ENCODE assay signal across 8 mouse cellular contexts in genomic region chr9:36933813-36934493, GRCm38 (mm10).
A peak's percentile ranks its signal among the peaks of the same experiment; 100 is the strongest.
DNase-seq lines count a peak whose midpoint lies in the region; ATAC-seq and TF ChIP-seq lines count a peak whose summit lies in the region.

No protein-coding gene starts in this region.

- no peak for TF ChIP-seq EP300 in stomach, postnatal 0 days (optimal IDR thresholded peaks at IDR 0.05)

- intact Hi-C loops in left cerebral cortex, postnatal 14 days (cut with DNase I) = no loop called here

- no peak for ATAC-seq in liver, embryonic 11.5 days (replicated peaks; ENCODE audit: low FRiP score)
- no peak for ATAC-seq in intestine, postnatal 0 days
- ATAC-seq in midbrain, embryonic 15.5 days (replicated peaks) = peak; percentile 85
- ATAC-seq in stomach, postnatal 0 days (ENCODE audit: low FRiP score, low TSS enrichment) = peak; percentile 70; the same call in 1 of the 2 replicates

- no peak overlapping the region for H3K9ac ChIP-seq in liver, embryonic 11.5 days (ENCODE audit: low read depth, low read length)
- H3K9ac ChIP-seq in intestine, postnatal 0 days (ENCODE audit: low read depth, low read length) = no peak overlapping the region
- H3K9ac ChIP-seq in midbrain, embryonic 15.5 days = no peak overlapping the region
- no peak overlapping the region for H3K9ac ChIP-seq in stomach, postnatal 0 days (ENCODE audit: low read length)

- peak; percentile 72 for TF ChIP-seq CTCF in intestine, postnatal 0 days (IDR thresholded peaks at IDR 0.05; ENCODE audit: low read depth)
- peak; percentile 79 for TF ChIP-seq CTCF in stomach, postnatal 0 days (IDR thresholded peaks at IDR 0.05; ENCODE audit: low read depth)

- no peaks in the 10 kb centered on the region for H3K27me3 ChIP-seq in liver, embryonic 11.5 days (replicated peaks; ENCODE audit: control insufficient read depth, insufficient read depth, low read length)
- no peaks in the 10 kb centered on the region for H3K27me3 ChIP-seq in intestine, postnatal 0 days (replicated peaks; ENCODE audit: control insufficient read depth, insufficient read depth, low read length)
- H3K27me3 ChIP-seq in midbrain, embryonic 15.5 days (replicated peaks) = no peaks in the 10 kb centered on the region
- no peaks in the 10 kb centered on the region for H3K27me3 ChIP-seq in stomach, postnatal 0 days (ENCODE audit: control insufficient read depth, insufficient read depth, low read length)

- no peak overlapping the region for H3K4me3 ChIP-seq in liver, embryonic 11.5 days (ENCODE audit: low read depth, low read length)
- H3K4me3 ChIP-seq in intestine, postnatal 0 days (ENCODE audit: low read depth, low read length) = no peak overlapping the region
- peak overlapping the region; percentile 8; the same call in 1 of the 2 replicates for H3K4me3 ChIP-seq in midbrain, embryonic 15.5 days
- no peak overlapping the region for H3K4me3 ChIP-seq in stomach, postnatal 0 days (ENCODE audit: low read depth, low read length)

- no peaks in the 10 kb centered on the region for H3K36me3 ChIP-seq in liver, embryonic 11.5 days (ENCODE audit: control insufficient read depth, insufficient read depth, low read length)
- no peaks in the 10 kb centered on the region for H3K36me3 ChIP-seq in intestine, postnatal 0 days (ENCODE audit: control insufficient read depth, insufficient read depth)
- H3K36me3 ChIP-seq in midbrain, embryonic 15.5 days (replicated peaks) = no peaks in the 10 kb centered on the region; the same call in 1 of the 2 replicates
- H3K36me3 ChIP-seq in stomach, postnatal 0 days (ENCODE audit: control insufficient read depth, insufficient read depth, low read length) = no peaks in the 10 kb centered on the region

- H3K4me2 ChIP-seq in liver, embryonic 11.5 days = no peak overlapping the region
- no peak overlapping the region for H3K4me2 ChIP-seq in intestine, postnatal 0 days (replicated peaks; ENCODE audit: low read depth)
- H3K4me2 ChIP-seq in midbrain, embryonic 15.5 days = peak overlapping the region; percentile 28
- H3K4me2 ChIP-seq in stomach, postnatal 0 days (replicated peaks; ENCODE audit: low read depth) = no peak overlapping the region

- no peaks in the 10 kb centered on the region for H3K4me1 ChIP-seq in liver, embryonic 11.5 days (replicated peaks; ENCODE audit: control insufficient read depth, insufficient read depth, low read length)
- no peaks in the 10 kb centered on the region for H3K4me1 ChIP-seq in intestine, postnatal 0 days (replicated peaks; ENCODE audit: control insufficient read depth, insufficient read depth, low read length)
- H3K4me1 ChIP-seq in midbrain, embryonic 15.5 days = peaks cover 24% of the 10 kb centered on the region
- no peaks in the 10 kb centered on the region for H3K4me1 ChIP-seq in stomach, postnatal 0 days (replicated peaks; ENCODE audit: control insufficient read depth, insufficient read depth)

- H3K27ac ChIP-seq in liver, embryonic 11.5 days (ENCODE audit: low read depth, low read length) = no peak overlapping the region
- H3K27ac ChIP-seq in intestine, postnatal 0 days (ENCODE audit: low read depth, low read length) = no peak overlapping the region
- peak overlapping the region; percentile 48; the same call in 1 of the 2 replicates for H3K27ac ChIP-seq in midbrain, embryonic 15.5 days
- no peak overlapping the region for H3K27ac ChIP-seq in stomach, postnatal 0 days (replicated peaks)

- H3K9me3 ChIP-seq in liver, embryonic 11.5 days (ENCODE audit: control insufficient read depth, low read length) = no peaks in the 10 kb centered on the region
- H3K9me3 ChIP-seq in intestine, postnatal 0 days (ENCODE audit: control insufficient read depth) = no peaks in the 10 kb centered on the region
- H3K9me3 ChIP-seq in midbrain, embryonic 15.5 days = no peaks in the 10 kb centered on the region
- no peaks in the 10 kb centered on the region for H3K9me3 ChIP-seq in stomach, postnatal 0 days (ENCODE audit: control insufficient read depth, low read length)

- WGBS in liver, embryonic 11.5 days = 44% methylated on average over 16 of the region's 16 CpGs
- 47% methylated on average over 16 of the region's 16 CpGs for WGBS in intestine, postnatal 0 days
- WGBS in midbrain, embryonic 15.5 days = 32% methylated on average over 16 of the region's 16 CpGs
- 48% methylated on average over 16 of the region's 16 CpGs for WGBS in stomach, postnatal 0 days

- DNase-seq in liver = peak; percentile 31
- no peak for DNase-seq in liver, embryonic 11.5 days (ENCODE audit: low spot score)
- DNase-seq in embryo, embryonic 10.5 days (ENCODE audit: low spot score) = peak; percentile 92
- DNase-seq in gastrocnemius, postnatal 25 days = peak; percentile 69
- DNase-seq in left cerebral cortex, postnatal 14 days (ENCODE audit: low spot score in 2 of 2) = peak; percentile 83 to 89
- DNase-seq in stomach, postnatal 0 days (ENCODE audit: low spot score) = peak; percentile 57

Comparison
In these comparisons a context has a peak if more than half of its experiments do, and no peak if none do; other contexts are left out.
1. ATAC-seq: peak in midbrain, embryonic 15.5 days (single experiment) and stomach, postnatal 0 days (single experiment); none in liver, embryonic 11.5 days (single experiment) and intestine, postnatal 0 days (single experiment).